Mouse (Mus musculus) embryonic fibroblast, embryonic 13.5 days (primary cell): ENCODE data around the gene Kdelr2.

ENCODE experiments used
- CTCF ChIP-seq: IDR thresholded peaks from 2 replicates; pipeline ENCODE4 v1.5.1; 2011; ENCODE audit warnings: mild to moderate bottlenecking, control low read depth, low read length, moderate library complexity, borderline replicate concordance; ENCODE audit not compliant: insufficient read depth
- POLR2A ChIP-seq: IDR thresholded peaks from 2 replicates; pipeline ENCODE4 v1.6.1; 2011; ENCODE audit warnings: low read depth, mild to moderate bottlenecking, control low read depth, low read length, moderate library complexity

DNA sequence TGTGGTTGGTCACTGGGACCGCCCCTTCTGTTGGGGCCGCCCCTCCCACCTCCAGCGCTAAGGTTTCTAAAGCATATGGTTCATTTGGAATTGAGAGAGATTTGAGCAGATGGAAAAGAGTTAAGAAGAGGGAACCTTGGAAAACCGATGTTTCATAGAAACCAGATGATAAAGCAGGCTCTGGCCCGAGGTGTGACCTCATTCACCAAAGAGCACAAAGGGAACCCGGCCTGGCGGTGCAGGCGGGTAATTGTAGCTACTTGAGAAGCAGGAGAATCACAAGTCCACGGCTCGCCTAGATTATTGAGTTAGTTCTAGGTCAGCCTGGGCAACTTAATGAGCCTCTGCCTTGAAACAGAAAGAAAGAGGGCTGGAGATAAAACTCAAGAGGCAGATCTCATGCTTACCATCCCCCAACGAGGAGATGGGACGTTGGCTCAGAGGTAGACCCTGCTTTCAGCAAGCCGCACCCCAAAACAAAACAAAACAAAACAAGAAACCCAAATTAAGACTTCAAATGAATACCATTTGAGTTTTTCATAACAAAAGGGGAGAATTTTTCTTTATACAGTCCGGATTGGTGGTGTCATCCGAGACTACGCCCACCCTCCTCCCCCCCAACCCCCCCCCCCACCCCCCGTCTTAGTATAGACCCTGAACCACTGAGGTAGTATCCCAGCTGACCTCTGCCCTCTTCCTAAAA, 46.8 kb upstream of the Kdelr2 start, which contains the start of gene Grid2ip:
- TF ChIP-seq POLR2A (no peak), CTCF (no peak)
